Mouse (Mus musculus) intestine, postnatal 0 days (tissue): ENCODE measurements at regions not wholly inside any gene's neighbourhood (a gene's known extent, or its start where the extent isn't known, plus 50 kb on each side); places are given as distances from the start of the nearest gene placed in this dataset.

ENCODE experiments used
- ATAC-seq: fragments of 200-750 bp; cut with Nextera tagmentation; 2 replicates; pipeline ENCODE4 v1.8.0; 2017; ENCODE audit warnings: mild to moderate bottlenecking, moderate TSS enrichment, moderate library complexity
- H3K27ac ChIP-seq: fragments of 300-500 bp; sonication (generic); 2 replicates; pipeline ENCODE4 v1.5.1; 2014; ENCODE audit warnings: mild to moderate bottlenecking, low read depth, low read length, moderate library complexity
- H3K27me3 ChIP-seq: fragments of 300-500 bp; sonication (generic); replicated peaks from 2 replicates; pipeline ENCODE4 v1.6.1; 2014; ENCODE audit warnings: low read length, mixed read lengths; ENCODE audit not compliant: control insufficient read depth, insufficient read depth
- H3K36me3 ChIP-seq: fragments of 300-500 bp; sonication (generic); 2 replicates; pipeline ENCODE4 v1.6.1; 2014; ENCODE audit warnings: mild to moderate bottlenecking, moderate library complexity; ENCODE audit not compliant: control insufficient read depth, insufficient read depth
- H3K4me1 ChIP-seq: fragments of 300-500 bp; sonication (generic); replicated peaks from 2 replicates; pipeline ENCODE4 v1.6.1; 2014; ENCODE audit warnings: antibody characterized with exemption, low read length, mixed read lengths; ENCODE audit not compliant: control insufficient read depth, insufficient read depth
- H3K4me2 ChIP-seq: fragments of 300-500 bp; sonication (generic); replicated peaks from 2 replicates; pipeline ENCODE4 v1.6.1; 2014; ENCODE audit warnings: low read depth, mild to moderate bottlenecking, moderate library complexity
- H3K4me3 ChIP-seq: fragments of 300-500 bp; sonication (generic); 2 replicates; pipeline ENCODE4 v1.5.1; 2014; ENCODE audit warnings: low read depth, low read length
- H3K9ac ChIP-seq: fragments of 300-500 bp; sonication (generic); 2 replicates; pipeline ENCODE4 v1.6.1; 2014; ENCODE audit warnings: mild to moderate bottlenecking, low read depth, low read length
- H3K9me3 ChIP-seq: fragments of 300-500 bp; sonication (generic); 2 replicates; pipeline ENCODE4 v1.6.1; 2016; ENCODE audit warnings: mixed run types; ENCODE audit not compliant: control insufficient read depth
- CTCF ChIP-seq: sonication (generic); IDR thresholded peaks from 2 replicates; pipeline ENCODE4 v1.5.1; 2016; ENCODE audit warnings: low read depth, mild to moderate bottlenecking, control low read depth, antibody characterized with exemption, moderate library complexity
- WGBS: fragments of 180-500 bp; shearing (Covaris S2); extraction: QIAGEN DNeasy Blood & Tissue Kit; methylation state at CpG from one replicate; pipeline ENCODE4 v1.1.7; 2014; 5-methylcytosine and 5-hydroxymethylcytosine counted together

GRCm38 (mm10) chr13:28665150-28665549 is 288.4 kb downstream of the Sox4 start:
- TF ChIP-seq CTCF: no peak
- H3K9ac ChIP-seq: no peak overlapping the region
- H3K4me3 ChIP-seq: no peak overlapping the region
- no peaks in the 10 kb centered on the region for H3K27me3 ChIP-seq
- H3K9me3 ChIP-seq: no peaks in the 10 kb centered on the region
- ATAC-seq: no peak
- no peaks in the 10 kb centered on the region for H3K36me3 ChIP-seq
- H3K27ac ChIP-seq: no peak overlapping the region
- H3K4me2 ChIP-seq: no peak overlapping the region
- H3K4me1 ChIP-seq: no peaks in the 10 kb centered on the region
- 60% methylated on average over 5 of the region's 5 CpGs for WGBS

GRCm38 (mm10) chr13:28664698-28665097 is 288.8 kb downstream of the Sox4 start:
- no peak for TF ChIP-seq CTCF
- Histone ChIP-seq H3K4me2 (no peak overlapping the region), H3K9ac (no peak overlapping the region), H3K27ac (no peak overlapping the region), H3K4me1 (no peaks in the 10 kb centered on the region), H3K36me3 (no peaks in the 10 kb centered on the region), H3K9me3 (no peaks in the 10 kb centered on the region), H3K27me3 (no peaks in the 10 kb centered on the region), H3K4me3 (no peak overlapping the region)
- no peak for ATAC-seq
- WGBS: 45% methylated on average over 4 of the region's 4 CpGs

- H3K4me1 ChIP-seq: 0 out of 2 replicates have a peak, but pooled peaks cover 4% of the 10 kb centered on the region
- TF ChIP-seq CTCF: no peak
- no peaks in the 10 kb centered on the region for H3K36me3 ChIP-seq
- 74% methylated on average over 7 of the region's 7 CpGs for WGBS
- no peak overlapping the region for H3K27ac ChIP-seq
- H3K27me3 ChIP-seq: no peaks in the 10 kb centered on the region
- H3K4me3 ChIP-seq: no peak overlapping the region
- ATAC-seq: no peak
- no peak overlapping the region for H3K9ac ChIP-seq
- no peaks in the 10 kb centered on the region for H3K9me3 ChIP-seq
- no peak overlapping the region for H3K4me2 ChIP-seq
These were observed 289.4 kb downstream of the Sox4 start for GRCm38 (mm10) chr13:28663950-28664681.

GRCm38 (mm10) chr13:28663459-28663858 is 290.1 kb downstream of the Sox4 start:
- WGBS: 26% methylated on average over 5 of the region's 5 CpGs
- Histone ChIP-seq H3K9me3 (no peaks in the 10 kb centered on the region), H3K9ac (no peak overlapping the region), H3K27me3 (no peaks in the 10 kb centered on the region), H3K4me3 (no peak overlapping the region), H3K36me3 (no peaks in the 10 kb centered on the region), H3K4me1 (0 out of 2 replicates have a peak, but pooled peaks cover 4% of the 10 kb centered on the region), H3K27ac (no peak overlapping the region), H3K4me2 (no peak overlapping the region)
- TF ChIP-seq CTCF: no peak
- ATAC-seq: no peak

GRCm38 (mm10) chr13:28662316-28662752 is 291.2 kb downstream of the Sox4 start:
- Histone ChIP-seq H3K4me2 (0 out of 2 replicates have a peak overlapping the region, but pooled peaks have one; percentile 9), H3K9me3 (no peaks in the 10 kb centered on the region), H3K9ac (no peak overlapping the region), H3K27ac (no peak overlapping the region), H3K27me3 (no peaks in the 10 kb centered on the region), H3K4me3 (no peak overlapping the region), H3K4me1 (0 out of 2 replicates have a peak, but pooled peaks cover 4% of the 10 kb centered on the region), H3K36me3 (no peaks in the 10 kb centered on the region)
- TF ChIP-seq CTCF: no peak
- 44% methylated on average over 3 of the region's 3 CpGs for WGBS
- ATAC-seq: peak; percentile 25; the same call in 1 of the 2 replicates

- Histone ChIP-seq H3K9ac (no peak overlapping the region), H3K9me3 (no peaks in the 10 kb centered on the region), H3K4me1 (0 out of 2 replicates have a peak, but pooled peaks cover 4% of the 10 kb centered on the region), H3K4me2 (no peak overlapping the region), H3K27me3 (no peaks in the 10 kb centered on the region), H3K27ac (no peak overlapping the region), H3K4me3 (no peak overlapping the region), H3K36me3 (no peaks in the 10 kb centered on the region)
- TF ChIP-seq CTCF: no peak
- 82% methylated on average over 2 of the region's 2 CpGs for WGBS
- ATAC-seq: no peak
These were observed 293.4 kb downstream of the Sox4 start for GRCm38 (mm10) chr13:28660151-28660550.
